Mouse (Mus musculus) layer of hippocampus, postnatal 25 days (tissue): ENCODE results near the gene Tff3. TPM values are rescaled to one million over a fixed set of nuclear protein-coding genes. Genes with fewer than 3 reads are reported as not detected.
A peak's percentile ranks its signal among the peaks of the same experiment; 100 is the strongest.

ENCODE experiments used
- DNase-seq, 2 experiments: peaks; one replicate each; pipeline ENCODE4 v3.0.0; 2022; ENCODE audit warnings: mixed read lengths in 2 of 2, low spot score in 1 of 2; ENCODE audit errors: extremely low spot score in 1 of 2
- total RNA-seq, 2 experiments: library from RNA; stranded (reverse); gene quantifications; 2 replicates each; pipeline ENCODE4 v1.2.3; 2021

Tff3 gene
- not detected for total RNA-seq

DNA sequence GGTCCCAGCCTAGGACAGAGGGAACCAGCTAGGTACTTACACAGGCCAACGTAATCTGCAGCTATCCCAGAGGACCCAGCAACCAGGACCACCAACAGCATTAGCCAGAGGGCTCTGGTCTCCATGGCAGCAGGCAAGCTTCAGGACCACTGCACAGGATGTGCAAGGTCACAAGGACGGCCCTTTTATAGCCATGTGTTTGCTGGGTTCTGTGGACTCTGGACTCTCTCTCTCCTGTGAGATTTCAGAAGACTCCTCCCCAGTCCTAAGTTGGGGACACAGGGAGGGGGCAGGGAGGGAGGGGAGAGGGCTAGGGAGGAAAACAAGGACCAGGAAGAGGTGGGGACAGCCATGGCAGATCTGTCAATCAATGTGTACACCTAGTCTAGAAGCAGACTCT lies at the start of gene Tff3:
TSS of gene Tff3 (minus strand) at position 195 of the 400 bp plus-strand sequence.
- DNase-seq, result no peak

DNA sequence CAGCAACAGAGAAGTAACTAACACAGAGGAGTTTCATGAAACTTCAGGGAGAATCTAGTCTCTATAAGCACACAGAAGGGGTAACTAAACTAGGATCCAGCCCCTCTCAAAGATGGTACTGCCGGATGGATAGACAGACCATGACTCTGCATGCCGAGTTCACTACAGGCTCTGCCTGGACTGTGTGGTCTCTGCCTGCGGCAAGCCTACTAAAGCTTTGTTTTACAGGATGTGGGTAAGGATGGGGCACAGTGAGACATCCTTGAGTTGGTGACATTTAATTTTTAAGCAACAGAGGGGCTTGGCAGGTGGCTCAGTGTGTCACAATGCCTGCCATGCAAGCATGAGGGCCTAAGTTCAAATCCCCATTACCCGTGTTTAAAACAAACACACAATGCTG lies 46.9 kb upstream of the Tff3 start:
- no peak for DNase-seq

DNA sequence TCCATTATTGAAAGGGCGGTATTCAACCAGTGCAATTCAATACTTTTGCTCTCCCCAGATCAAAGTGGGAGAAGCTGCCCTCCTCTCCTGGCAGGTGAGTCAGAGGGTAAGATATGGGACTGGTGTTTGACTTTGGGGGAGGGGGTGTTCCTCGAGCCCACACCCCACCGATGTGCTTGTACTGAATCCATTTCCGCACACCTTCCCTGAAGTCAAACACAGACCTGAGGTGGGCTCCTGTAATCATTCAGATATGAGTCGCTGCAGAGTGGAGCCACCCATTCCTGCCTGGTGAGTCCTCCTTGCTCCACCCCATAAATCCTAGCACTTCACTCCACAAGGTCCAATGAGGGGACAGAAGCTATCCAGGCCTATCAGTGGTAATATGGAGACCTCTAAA lies 40.4 kb upstream of the Tff3 start:
- DNase-seq, result no peak

DNA sequence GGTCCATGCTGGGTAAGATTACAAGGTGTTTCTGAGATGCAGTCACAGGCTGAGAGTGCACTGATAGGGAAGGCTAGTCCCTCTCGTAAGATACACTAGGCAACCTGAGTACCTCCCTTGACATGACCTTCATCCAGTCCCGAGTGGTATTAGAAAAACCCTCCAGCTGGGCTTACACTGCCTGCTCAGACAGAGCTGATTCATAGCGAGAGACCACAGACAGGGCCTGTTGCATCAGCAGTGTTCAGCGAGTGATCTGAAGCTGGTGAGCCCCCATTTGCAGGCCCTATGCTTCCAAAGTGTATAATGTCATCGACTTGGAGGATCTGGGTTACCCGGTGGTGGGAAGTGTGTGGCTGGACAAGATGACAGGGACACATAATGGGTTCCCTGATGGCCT lies 35.7 kb upstream of the Tff3 start, which contains the start of gene Tff1:
TSS of gene Tff1 (minus strand) at position 151 of the 400 bp plus-strand sequence.
- DNase-seq, result no peak

DNA sequence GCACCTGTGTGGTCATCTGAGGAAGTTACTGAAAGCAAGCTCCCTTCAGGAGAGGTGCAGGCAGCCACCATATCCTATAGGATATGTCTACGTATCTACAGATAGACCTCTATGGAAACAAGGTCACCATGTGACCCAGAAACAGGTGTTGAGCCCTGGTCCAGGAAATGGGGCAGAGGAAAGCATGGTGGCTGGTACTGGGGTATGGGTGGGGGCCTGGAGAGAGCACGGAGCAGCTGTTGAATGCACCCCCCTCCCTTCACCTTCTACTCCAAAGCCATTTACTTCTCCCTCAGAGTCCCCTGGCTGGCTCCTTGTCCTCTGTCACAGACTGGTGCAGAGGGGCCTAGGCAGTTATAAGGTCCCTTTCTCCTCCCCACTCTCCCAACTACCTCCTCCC lies 34.4 kb upstream of the Tff3 start:
- no peak for DNase-seq

DNA sequence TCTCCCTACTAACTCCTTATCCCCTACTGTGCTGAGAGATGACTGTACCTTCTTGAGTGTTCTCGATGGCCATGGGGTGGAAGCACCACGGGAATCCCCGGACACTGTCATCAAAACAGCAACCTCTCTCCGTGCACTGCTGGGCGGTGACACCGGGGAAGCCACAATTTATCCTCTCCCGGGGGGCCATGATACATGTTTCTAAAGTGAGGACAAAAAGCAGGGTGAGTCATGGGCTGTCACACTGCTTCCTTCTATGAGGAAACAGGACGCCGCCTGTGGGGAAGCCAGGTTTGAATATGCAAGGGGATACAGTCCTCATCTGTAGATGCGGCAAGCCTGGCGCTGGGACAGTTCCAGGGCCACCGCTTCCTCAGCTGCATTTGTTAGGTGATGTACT lies 33.2 kb upstream of the Tff3 start:
- DNase-seq, result no peak

DNA sequence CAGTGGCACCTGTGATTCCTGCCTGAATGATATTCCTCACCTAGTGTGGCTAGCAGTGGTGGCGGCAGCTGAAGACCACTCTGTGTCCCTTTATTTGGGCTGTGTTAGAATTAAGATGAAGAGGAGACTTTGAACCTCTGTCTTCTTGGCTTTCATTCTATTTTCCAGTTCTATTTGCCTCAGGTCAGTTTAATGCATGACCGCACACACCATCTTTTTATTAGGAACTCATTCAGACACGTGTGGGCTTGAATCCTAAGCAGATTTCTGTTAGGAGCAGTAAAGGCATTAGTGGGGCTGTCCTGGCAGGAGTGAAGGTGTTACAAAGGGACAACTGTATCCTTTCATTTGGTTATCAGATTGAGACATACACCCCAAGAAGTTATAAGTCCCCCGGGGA lies 30.8 kb upstream of the Tff3 start:
- no peak for DNase-seq

DNA sequence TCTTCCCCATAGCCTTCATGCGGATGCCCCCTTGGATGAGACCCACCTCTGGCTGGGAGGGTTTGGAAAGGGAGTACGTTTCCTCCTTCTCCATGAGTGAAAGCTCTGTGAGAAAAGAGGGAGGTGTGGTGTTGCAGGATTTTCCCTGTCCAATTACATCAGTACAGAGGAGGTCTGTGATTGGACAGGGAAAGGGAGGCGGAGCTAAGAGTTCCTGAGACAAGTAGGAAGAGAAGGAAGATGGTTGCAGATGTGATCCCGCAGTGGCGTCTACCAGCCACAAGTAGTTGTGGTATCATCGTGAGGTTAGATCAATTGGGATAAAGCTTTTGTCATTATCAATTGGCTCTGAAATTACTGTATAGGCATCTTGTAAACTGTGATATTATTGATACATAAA lies 28.5 kb upstream of the Tff3 start:
- DNase-seq, result no peak

DNA sequence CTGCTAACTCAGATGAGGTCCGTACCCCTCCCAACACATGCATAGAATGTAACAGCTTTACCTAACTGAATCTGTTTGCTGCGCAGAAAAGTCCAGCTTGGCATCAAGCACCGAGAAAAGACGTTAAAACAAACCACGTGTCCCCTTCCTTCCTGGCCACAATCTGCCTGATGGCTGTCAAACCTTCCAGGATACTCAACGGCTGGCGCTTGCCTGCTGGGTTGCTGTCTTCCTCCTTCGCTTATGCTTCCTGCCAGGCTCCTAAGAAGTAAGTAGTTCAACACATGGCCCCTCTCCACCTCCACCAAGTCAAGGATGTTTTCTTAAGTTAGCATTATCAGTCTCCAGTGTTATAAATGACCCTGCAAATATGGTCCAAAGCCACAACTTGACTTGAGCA lies 24.3 kb upstream of the Tff3 start:
- DNase-seq, result no peak

DNA sequence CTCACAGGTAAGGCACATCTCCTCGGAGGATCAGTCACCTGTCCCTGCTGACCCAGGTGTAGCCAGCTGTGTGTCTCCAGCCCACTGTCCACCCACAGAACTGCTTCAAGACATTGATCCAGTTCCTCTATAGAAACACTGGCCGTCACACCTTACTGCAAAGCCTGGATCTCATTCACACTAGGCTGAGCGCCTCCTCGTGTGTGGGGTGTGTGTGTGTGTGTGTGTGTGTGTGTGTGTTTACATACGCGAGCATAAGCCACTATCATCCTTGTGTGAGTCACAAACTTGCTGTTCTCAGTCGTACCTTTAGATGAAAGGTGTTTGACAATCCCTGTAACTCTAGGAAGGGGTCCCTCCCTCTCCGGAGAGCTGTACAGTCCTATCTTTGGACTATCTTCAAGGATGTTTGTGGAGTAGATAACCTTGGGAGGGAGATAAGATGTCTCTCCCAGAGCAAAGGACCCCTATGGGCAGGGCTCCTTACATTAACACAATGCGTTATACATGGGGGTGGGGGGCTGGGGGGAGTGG lies 23.6 kb upstream of the Tff3 start:
- no peak for DNase-seq

DNA sequence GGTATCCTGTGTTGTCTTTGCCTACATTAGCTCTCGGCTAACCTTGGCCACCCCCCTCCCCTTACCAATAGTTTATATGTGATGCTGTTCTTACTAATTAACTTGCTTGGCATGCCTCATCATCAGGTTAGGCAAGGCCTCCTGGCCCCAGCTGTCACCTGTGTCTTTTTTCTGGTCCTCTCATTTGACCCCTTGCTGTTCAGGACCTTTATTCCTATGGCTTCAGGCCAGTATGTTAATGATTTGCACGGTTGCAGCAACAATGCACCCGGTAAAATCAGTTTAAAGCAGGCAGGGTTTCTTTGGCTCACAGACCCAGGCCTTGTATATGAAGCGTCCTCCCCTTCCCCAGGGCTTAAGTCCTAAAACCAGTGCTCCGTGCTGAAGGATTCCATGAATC lies 23.1 kb upstream of the Tff3 start:
- DNase-seq, result no peak

DNA sequence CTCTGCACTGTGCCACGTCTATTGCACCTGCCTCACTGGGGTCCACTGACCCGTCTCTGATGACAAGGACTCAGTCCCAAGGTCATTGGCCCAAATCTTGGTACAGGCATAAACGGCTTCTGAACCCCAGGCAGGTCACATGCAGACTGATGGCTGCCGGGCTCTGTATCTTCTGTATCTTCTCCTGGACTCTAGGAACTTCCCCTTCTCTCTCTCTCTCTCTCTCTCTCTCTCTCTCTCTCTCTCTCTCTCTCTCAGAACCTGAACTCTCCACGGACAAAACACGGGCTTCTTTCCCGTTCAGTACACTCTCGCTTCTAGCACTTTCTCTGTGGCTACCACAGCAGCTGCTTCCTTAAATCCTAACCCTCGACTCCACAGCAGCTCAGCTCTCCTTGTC lies 16.6 kb upstream of the Tff3 start:
- no peak for DNase-seq

DNA sequence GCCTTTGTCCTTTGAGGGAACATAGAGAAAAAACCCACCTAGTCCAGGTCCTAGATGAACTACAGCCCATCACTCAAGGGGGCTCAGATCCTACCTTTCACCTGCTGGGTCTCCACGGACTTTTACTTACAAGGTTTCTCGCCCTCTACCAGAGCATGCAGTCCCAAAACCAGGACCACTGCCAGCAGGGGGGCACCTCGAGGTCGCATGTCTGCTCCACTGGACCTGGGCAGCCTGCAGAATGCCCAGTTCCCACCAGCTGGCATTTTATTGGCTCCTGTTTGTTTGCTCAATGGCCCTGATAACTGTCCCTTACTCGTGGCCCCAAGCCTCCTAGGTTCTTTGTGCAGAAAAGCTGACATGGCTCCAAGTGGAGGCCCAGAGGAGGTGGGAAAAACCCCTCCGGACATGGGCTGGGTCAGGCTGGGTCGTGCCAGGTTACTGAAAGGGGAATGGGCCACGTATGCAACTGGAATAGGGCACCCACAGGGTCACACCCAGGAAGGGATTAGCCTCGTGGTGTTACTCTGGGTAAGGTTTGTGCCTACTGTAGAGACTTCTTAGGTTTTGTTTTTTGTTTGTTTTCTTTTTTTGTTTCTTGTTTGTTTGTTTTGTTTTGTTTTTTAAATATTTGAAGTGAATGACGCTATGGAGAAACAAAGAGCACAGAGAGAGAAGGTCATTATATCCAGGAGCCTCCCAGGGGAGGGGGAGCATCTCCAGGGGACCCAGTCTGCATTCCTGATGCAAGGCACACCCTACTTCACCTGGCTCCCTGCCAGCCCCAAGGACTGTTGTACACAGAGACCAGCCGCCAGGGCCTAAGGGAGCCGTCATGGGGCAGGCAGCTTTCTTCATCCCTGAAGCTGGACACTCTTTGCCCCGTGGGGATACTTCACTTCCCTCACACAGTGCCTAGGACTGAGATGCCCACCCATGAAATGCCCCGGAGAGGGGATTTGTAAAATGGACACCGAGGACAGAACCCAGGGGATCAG lies 14.9 kb upstream of the Tff3 start, which contains the start of gene Tff2:
TSS of gene Tff2 (minus strand) at position 243 of the 998 bp plus-strand sequence.
- DNase-seq, result no peak

DNA sequence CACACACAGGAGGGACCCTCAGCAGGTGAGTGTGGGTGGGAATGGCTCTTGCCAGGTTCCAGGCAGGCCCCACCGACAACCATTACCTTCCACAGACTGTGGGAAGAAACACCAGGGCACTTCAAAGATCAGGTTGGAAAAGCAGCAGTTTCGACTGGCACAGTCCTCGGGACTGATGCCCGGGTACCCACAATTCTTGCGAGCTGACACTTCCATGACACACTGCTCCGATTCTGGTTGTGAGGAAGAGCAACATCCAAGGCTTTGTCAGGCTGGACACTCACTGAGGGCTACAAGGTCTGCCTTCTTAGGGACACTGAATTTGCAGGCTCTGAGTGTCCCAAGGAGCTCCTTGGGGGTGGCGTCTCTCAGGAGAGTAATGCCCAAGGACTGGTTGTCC lies 12.7 kb upstream of the Tff3 start:
- no peak for DNase-seq

DNA sequence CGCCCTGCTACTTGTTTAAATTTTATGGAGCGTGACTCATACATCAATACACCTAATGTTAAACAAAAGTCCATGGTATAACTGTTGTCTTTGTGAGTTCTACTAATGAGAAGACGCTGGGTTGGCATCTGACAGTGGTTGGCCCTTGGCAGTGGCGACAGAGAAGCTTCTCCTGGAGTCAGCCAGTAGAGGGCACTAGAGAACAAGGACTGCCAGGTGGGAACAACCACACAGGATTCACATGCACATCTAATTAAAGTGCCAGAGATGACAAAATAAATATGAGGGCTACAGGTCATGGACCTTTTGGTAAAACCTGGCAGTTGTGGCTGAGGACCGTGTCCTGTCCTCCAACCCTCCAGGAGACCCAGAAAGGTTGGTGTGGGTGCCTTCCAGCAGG lies 9.0 kb upstream of the Tff3 start:
- peak in 1 of 2 experiments; percentile 38 for DNase-seq

DNA sequence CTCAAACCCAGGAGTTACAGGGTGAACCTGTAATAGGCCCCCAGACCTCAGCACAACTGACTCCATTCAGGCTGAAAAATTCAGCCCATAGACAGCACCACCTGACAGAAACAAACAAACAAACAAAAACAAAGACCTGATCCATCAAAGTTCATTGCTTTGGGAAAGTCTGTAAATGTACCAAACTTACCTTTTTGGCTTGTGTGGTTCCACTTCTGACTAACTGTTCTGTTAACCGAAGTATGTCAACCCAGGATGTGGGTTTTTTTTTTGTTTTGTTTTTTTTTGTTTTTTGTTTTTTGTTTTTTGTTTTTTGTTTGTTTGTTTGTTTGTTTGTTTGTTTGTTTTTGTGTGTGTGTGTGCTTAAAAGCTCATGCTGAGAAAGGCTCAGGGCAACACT lies 7.4 kb upstream of the Tff3 start:
- no peak for DNase-seq

DNA sequence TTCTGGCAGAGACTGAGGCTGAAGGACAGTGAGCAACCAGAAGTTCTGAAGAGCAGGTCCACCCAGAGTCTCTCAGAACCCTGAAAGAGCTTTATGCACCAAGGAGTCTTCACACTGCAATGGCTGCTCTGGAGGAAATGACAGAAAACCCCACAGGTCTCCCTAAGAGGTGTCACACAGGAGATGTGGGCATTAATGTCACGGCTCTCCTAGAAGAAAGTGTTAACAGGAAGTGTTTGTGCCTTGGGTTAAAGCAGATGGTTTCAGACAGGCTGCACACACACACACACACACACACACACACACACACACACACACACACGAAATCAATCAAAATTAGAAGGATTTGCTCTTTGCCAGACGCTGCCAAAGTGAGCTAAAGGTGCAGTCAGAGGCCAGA lies 6.8 kb upstream of the Tff3 start:
- no peak for DNase-seq

DNA sequence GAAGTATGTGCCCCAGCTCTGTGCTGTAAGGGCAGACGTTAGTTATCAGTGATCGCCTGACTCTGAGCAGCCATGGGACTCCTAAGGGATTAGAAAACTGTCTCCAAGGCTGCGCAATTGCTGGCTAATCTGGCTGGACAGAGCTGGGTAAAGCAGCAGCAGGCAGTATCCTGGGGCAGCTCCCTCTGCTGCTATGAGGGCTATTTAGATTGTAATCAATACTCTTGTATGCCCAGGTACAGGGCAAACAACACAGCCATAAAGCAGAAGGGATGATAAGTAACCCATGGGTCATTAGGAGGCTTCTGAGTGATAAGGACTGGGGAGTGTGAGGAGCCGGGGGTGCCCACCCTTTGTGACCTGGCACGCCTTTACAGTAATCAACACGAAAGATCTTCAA lies 5.5 kb upstream of the Tff3 start:
- DNase-seq, result no peak

DNA sequence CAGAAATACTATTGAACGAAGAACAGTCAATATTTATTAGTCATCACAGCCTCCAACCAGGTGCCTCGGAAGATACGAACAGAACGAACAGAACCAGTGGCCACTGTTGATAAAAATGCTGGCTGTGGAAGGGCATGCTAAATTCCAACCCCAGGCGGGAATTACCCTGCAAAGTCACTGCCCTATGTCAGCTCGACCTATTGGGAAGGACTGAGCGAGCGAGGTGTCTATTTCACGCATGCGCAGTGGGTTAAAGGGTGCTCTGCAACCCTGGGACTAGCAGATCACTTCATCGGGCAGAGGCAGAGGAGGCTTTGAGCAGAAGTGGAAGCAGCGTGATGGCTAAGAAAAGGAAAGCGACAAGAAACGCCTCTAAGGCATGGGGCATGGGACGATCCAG lies 4.3 kb upstream of the Tff3 start:
- no peak for DNase-seq

DNA sequence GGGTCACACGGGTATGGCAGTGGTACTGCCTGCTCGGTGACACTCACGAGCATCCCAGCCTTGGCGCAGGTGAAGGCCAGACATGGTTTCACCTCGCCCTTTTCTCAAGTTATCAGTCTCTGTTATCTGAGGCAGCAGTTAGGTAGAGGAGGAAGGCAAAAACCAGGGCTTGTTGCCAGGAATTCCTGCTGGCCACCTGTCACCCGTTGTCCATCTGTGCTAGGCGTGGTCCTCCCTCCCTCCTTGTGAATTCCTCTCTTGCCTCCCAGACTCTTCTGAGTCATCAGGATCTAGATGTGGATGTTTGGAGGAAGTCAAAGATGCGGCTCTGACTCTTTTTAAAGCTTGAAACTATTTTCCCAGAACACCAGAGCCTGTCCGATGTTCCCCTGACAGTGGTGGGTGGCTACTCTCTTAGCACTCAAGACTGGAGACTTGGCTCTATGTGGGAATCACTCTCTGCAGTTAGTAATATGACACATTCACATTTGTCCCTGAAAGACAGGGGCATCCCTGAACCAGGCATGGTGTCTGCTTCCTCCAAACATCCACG lies 1.9 kb upstream of the Tff3 start:
- DNase-seq, result no peak

DNA sequence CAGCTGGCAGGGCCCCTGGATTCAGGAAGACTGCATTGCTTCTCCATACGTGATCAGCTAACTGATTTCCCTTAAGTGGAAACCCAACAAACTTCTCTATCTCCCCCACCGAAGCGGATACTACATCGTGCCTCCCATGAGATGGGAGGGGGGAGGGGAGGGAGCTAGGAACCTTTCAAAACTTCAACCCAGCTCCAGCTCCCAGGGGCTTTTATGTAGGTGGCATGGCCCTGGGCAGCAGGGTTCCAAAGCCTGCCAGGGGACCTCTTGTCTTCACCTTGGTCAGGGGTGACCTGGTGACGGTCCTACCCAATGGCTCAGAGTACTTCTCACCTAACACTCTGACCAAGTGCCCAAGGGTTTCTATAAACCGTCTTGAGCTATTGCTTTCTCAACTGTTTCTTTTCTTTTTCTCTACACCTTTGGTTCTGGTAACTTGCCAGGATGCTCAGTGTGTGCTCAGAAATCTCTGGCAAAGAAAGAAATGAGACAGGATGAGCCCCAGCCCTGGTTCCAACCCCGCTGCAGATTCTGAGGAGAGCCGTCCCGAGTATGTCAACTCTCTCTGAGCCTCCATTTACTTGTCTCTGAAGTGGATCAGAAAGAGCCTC lies 633 bp downstream of the Tff3 start:
- no peak for DNase-seq
